Mouse (Mus musculus) E14TG2a.4 (cell line): Measurements from ENCODE around the gene Gm47996.

Experiments
- H3K27me3 ChIP-seq: 2 replicates; pipeline ENCODE4 v1.6.1; 2014; ENCODE audit warnings: low read length, control low read depth; ENCODE audit not compliant: insufficient read depth
- H3K36me3 ChIP-seq: 2 replicates; pipeline ENCODE4 v1.6.1; 2014; ENCODE audit warnings: low read length, control low read depth; ENCODE audit not compliant: insufficient read depth
- H3K4me1 ChIP-seq: replicated peaks from 2 replicates; pipeline ENCODE4 v1.6.1; 2014; ENCODE audit warnings: low read depth, low read length, control low read depth
- H3K4me3 ChIP-seq: replicated peaks from 2 replicates; pipeline ENCODE4 v1.5.1; 2014; ENCODE audit warnings: mild to moderate bottlenecking, low read length
- H3K9me3 ChIP-seq: 2 replicates; pipeline ENCODE4 v1.6.1; 2014; ENCODE audit warnings: low read length, control low read depth
- CTCF ChIP-seq: conservative IDR thresholded peaks from 2 replicates; pipeline ENCODE4 v1.5.1; 2014; ENCODE audit warnings: low read length
- NANOG ChIP-seq: IDR thresholded peaks from 2 replicates; pipeline ENCODE4 v1.6.1; 2014; ENCODE audit warnings: borderline replicate concordance, low read length, mixed read lengths
- POU5F1 ChIP-seq: IDR thresholded peaks from 2 replicates; pipeline ENCODE4 v1.6.1; 2014; ENCODE audit warnings: low read length, borderline replicate concordance

Gm47996 gene

DNA sequence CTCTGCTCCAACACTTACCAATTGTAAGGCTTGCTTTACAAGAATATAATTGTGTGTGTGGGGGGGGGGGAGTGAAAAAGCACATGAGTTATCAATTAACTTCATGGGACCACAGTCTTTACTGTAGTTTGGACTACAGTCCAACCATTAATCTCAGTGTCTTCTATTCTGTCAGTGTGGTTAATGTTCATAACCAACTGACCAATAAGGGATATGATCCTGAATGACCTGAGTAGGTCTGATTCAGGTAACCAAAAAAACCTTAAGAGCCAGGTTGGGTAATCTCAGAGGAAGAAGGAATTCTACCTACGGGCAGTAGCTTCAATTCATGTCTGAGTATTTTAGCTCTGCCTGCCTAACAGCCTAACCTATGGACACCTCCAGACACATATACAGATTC is 14.6 kb downstream of the Gm47996 start:
- H3K4me1 ChIP-seq: peaks cover 9% of the 10 kb centered on the region
- no peaks in the 10 kb centered on the region for H3K27me3 ChIP-seq
- H3K36me3 ChIP-seq: no peaks in the 10 kb centered on the region
- H3K9me3 ChIP-seq: no peaks in the 10 kb centered on the region
- no peak overlapping the region for H3K4me3 ChIP-seq
- TF ChIP-seq POU5F1 (no peak), CTCF (no peak), NANOG (no peak)

GRCm38 (mm10) chr1:151227506-151227905 is 17.6 kb downstream of the Gm47996 start:
- Histone ChIP-seq H3K4me1 (no peaks in the 10 kb centered on the region; the same call in 1 of the 2 replicates), H3K36me3 (no peaks in the 10 kb centered on the region), H3K27me3 (no peaks in the 10 kb centered on the region), H3K4me3 (no peak overlapping the region), H3K9me3 (no peaks in the 10 kb centered on the region)
- no peak for TF ChIP-seq POU5F1
- no peak for TF ChIP-seq NANOG
- no peak for TF ChIP-seq CTCF

GRCm38 (mm10) chr1:151228320-151228989 is 18.5 kb downstream of the Gm47996 start:
- Histone ChIP-seq H3K4me3 (no peak overlapping the region), H3K9me3 (no peaks in the 10 kb centered on the region), H3K4me1 (no peaks in the 10 kb centered on the region), H3K27me3 (no peaks in the 10 kb centered on the region), H3K36me3 (no peaks in the 10 kb centered on the region)
- TF ChIP-seq POU5F1 (no peak), NANOG (no peak), CTCF (no peak)

GRCm38 (mm10) chr1:151232346-151232745 is 22.4 kb downstream of the Gm47996 start:
- H3K36me3 ChIP-seq: no peaks in the 10 kb centered on the region
- H3K4me3 ChIP-seq: no peak overlapping the region
- no peak for TF ChIP-seq NANOG
- TF ChIP-seq POU5F1: no peak
- TF ChIP-seq CTCF: no peak
- no peaks in the 10 kb centered on the region for H3K9me3 ChIP-seq
- no peaks in the 10 kb centered on the region for H3K27me3 ChIP-seq
- H3K4me1 ChIP-seq: peaks cover 30% of the 10 kb centered on the region

- Histone ChIP-seq H3K9me3 (no peaks in the 10 kb centered on the region), H3K36me3 (no peaks in the 10 kb centered on the region), H3K4me3 (no peak overlapping the region), H3K27me3 (no peaks in the 10 kb centered on the region), H3K4me1 (peaks cover 30% of the 10 kb centered on the region)
- TF ChIP-seq POU5F1 (no peak), CTCF (no peak), NANOG (no peak)
Observed at GRCm38 (mm10) chr1:151233756-151234155, 23.8 kb downstream of the Gm47996 start.

GRCm38 (mm10) chr1:151235574-151235973 is 25.6 kb downstream of the Gm47996 start:
- Histone ChIP-seq H3K27me3 (no peaks in the 10 kb centered on the region), H3K4me3 (no peak overlapping the region), H3K9me3 (no peaks in the 10 kb centered on the region), H3K36me3 (no peaks in the 10 kb centered on the region), H3K4me1 (peaks cover 30% of the 10 kb centered on the region)
- TF ChIP-seq CTCF: no peak
- no peak for TF ChIP-seq POU5F1
- TF ChIP-seq NANOG: peak; percentile 67; the same call in 1 of the 2 replicates

- Histone ChIP-seq H3K9me3 (no peaks in the 10 kb centered on the region), H3K4me1 (peaks cover 30% of the 10 kb centered on the region), H3K36me3 (no peaks in the 10 kb centered on the region), H3K4me3 (no peak overlapping the region), H3K27me3 (no peaks in the 10 kb centered on the region)
- TF ChIP-seq POU5F1 (no peak), NANOG (no peak), CTCF (no peak)
Observed at GRCm38 (mm10) chr1:151236141-151236930, 26.4 kb downstream of the Gm47996 start.

DNA sequence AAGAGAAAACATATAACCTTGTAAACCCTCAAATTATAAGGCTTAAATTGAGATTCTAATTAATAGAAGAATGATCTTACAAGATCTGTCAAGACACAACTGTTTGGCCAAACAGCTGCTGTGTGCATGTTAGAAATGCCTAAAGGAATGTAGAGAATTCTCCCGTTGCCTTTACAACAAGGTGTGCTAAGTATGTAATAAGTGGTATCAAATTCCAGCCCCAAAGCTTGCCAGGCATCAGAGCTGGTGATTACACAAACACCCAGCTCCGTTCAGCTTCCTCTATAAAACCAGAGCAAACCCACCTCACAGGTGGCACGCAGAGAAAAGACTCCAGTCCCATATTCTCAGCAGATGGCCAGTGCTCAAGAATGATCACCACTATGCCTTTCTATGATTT is 27.8 kb downstream of the Gm47996 start:
- Histone ChIP-seq H3K9me3 (no peaks in the 10 kb centered on the region), H3K27me3 (no peaks in the 10 kb centered on the region)
- TF ChIP-seq NANOG (no peak), POU5F1 (no peak), CTCF (no peak)

DNA sequence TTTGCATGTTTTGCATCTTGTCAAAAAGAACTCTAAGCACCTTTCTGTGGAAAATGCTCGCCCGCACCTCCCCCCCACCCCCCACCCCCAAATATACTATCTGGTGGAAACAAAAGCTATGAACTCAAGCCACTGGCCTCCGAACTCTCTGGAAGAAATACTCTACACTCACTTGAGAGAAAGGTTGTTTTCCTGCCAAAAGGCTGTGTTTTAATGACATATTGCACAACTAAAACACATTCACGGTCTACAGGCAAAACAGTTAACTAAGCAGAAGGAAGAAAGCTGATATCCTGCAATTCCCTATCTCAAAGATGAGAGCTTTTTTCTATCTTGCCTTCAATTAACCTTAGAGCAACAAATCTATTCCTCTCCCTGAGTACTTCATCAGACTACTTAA is 33.4 kb downstream of the Gm47996 start:
- Histone ChIP-seq H3K27me3 (no peaks in the 10 kb centered on the region), H3K4me3 (no peak overlapping the region), H3K36me3 (no peaks in the 10 kb centered on the region), H3K9me3 (no peaks in the 10 kb centered on the region), H3K4me1 (peaks cover 16% of the 10 kb centered on the region)
- TF ChIP-seq POU5F1 (no peak), CTCF (no peak), NANOG (no peak)

More for the DNA sequence above, 27.8 kb downstream of the Gm47996 start:
- H3K4me1 ChIP-seq: peaks cover 30% of the 10 kb centered on the region
- H3K36me3 ChIP-seq: no peaks in the 10 kb centered on the region
- H3K4me3 ChIP-seq: no peak overlapping the region
